Mouse (Mus musculus) forebrain, embryonic 15.5 days (tissue): ENCODE measurements around the gene Dock1. TPM values are rescaled to one million over a fixed set of nuclear protein-coding genes. Genes with fewer than 3 reads are reported as not detected.

Source experiments
- ATAC-seq: fragments of 200-750 bp; cut with Nextera tagmentation; replicated peaks from 2 replicates; pipeline ENCODE4 v1.8.0; 2017; ENCODE audit warnings: mild to moderate bottlenecking, moderate TSS enrichment, moderate library complexity
- H3K27ac ChIP-seq: fragments of 300-500 bp; sonication (generic); replicated peaks from 2 replicates; pipeline ENCODE4 v1.5.1; 2015; ENCODE audit warnings: mild to moderate bottlenecking, inconsistent platforms
- H3K27me3 ChIP-seq: fragments of 300-500 bp; sonication (generic); 2 replicates; pipeline ENCODE4 v1.6.1; 2015; ENCODE audit warnings: inconsistent platforms
- H3K36me3 ChIP-seq: fragments of 300-500 bp; sonication (generic); 2 replicates; pipeline ENCODE4 v1.6.1; 2015; ENCODE audit warnings: mild to moderate bottlenecking, inconsistent platforms
- H3K4me1 ChIP-seq: fragments of 300-500 bp; sonication (generic); 2 replicates; pipeline ENCODE4 v1.6.1; 2015; ENCODE audit warnings: inconsistent platforms
- H3K4me2 ChIP-seq: fragments of 300-500 bp; sonication (generic); replicated peaks from 2 replicates; pipeline ENCODE4 v1.6.1; 2015; ENCODE audit warnings: mild to moderate bottlenecking, inconsistent platforms
- H3K4me3 ChIP-seq: fragments of 300-500 bp; sonication (generic); 2 replicates; pipeline ENCODE4 v1.5.1; 2015; ENCODE audit warnings: mild to moderate bottlenecking, inconsistent platforms
- H3K9ac ChIP-seq: fragments of 300-500 bp; sonication (generic); replicated peaks from 2 replicates; pipeline ENCODE4 v1.6.1; 2015; ENCODE audit warnings: mild to moderate bottlenecking, inconsistent platforms
- H3K9me3 ChIP-seq: fragments of 300-500 bp; sonication (generic); 2 replicates; pipeline ENCODE4 v1.6.1; 2016; ENCODE audit warnings: inconsistent platforms
- WGBS: fragments of 180-500 bp; shearing (Covaris S2); methylation state at CpG from one replicate; pipeline ENCODE4 v1.1.7; 2015; ENCODE audit warnings: mixed read lengths; 5-methylcytosine and 5-hydroxymethylcytosine counted together
- polyA plus RNA-seq: library from polyadenylated mRNA; unstranded; fragments of >200 nt; fragmentation: Nextera tagmentation; extraction: Ambion mirVana; gene quantifications from 2 replicates; pipeline ENCODE4 v1.2.1, GENCODE M21; 2015

Gene Dock1
- polyA plus RNA-seq, 1 experiment from 2014 or later, result 7.7 TPM

DNA sequence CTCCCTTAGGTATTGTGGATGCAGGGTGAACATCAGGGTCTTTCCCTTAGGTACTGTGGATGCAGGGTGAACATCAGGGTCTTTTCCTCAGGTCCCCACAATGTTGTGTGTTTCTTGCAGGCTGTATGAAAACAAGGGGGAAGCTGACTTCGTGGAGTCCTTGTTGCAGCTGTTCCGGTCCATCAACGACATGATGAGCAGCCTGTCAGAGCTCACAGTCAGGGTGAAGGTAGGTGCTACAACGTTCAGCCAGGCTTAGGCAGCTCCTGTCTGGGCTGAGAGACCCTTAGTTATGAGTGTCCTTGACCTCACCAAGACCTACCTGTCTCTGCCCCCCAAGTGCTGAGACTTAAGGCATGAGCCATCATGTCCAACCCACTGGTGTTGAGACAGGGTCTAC lies 134.0 kb downstream of the Dock1 start:
- WGBS, result 87% methylated on average over 4 of the region's 4 CpGs
- no peak for ATAC-seq
- Histone ChIP-seq H3K4me3 (no peak overlapping the region), H3K36me3 (no peaks in the 10 kb centered on the region), H3K27me3 (no peaks in the 10 kb centered on the region), H3K9ac (no peak overlapping the region), H3K4me2 (no peak overlapping the region), H3K4me1 (peaks cover 32% of the 10 kb centered on the region), H3K9me3 (no peaks in the 10 kb centered on the region), H3K27ac (no peak overlapping the region)

GRCm38 (mm10) chr7:134806799-134807198 lies 136.3 kb downstream of the Dock1 start:
- ATAC-seq, result peak; percentile 77; the same call in 1 of the 2 replicates
- Histone ChIP-seq H3K4me2 (no peak overlapping the region), H3K36me3 (no peaks in the 10 kb centered on the region), H3K27ac (peak overlapping the region; percentile 45), H3K4me1 (peaks cover 25% of the 10 kb centered on the region), H3K9ac (no peak overlapping the region), H3K9me3 (no peaks in the 10 kb centered on the region), H3K27me3 (no peaks in the 10 kb centered on the region), H3K4me3 (no peak overlapping the region)
- 67% methylated on average over 6 of the region's 6 CpGs for WGBS

GRCm38 (mm10) chr7:134808406-134808805 lies 138.0 kb downstream of the Dock1 start:
- Histone ChIP-seq H3K9me3 (no peaks in the 10 kb centered on the region), H3K36me3 (no peaks in the 10 kb centered on the region), H3K27me3 (no peaks in the 10 kb centered on the region), H3K4me2 (no peak overlapping the region), H3K9ac (no peak overlapping the region), H3K4me3 (no peak overlapping the region), H3K27ac (no peak overlapping the region), H3K4me1 (peaks cover 25% of the 10 kb centered on the region)
- 95% methylated on average over 2 of the region's 2 CpGs for WGBS
- ATAC-seq, result no peak

- ATAC-seq, result no peak
- Histone ChIP-seq H3K9ac (no peak overlapping the region), H3K4me1 (peaks cover 25% of the 10 kb centered on the region), H3K9me3 (no peaks in the 10 kb centered on the region), H3K27me3 (no peaks in the 10 kb centered on the region), H3K4me3 (no peak overlapping the region), H3K4me2 (no peak overlapping the region), H3K27ac (no peak overlapping the region), H3K36me3 (no peaks in the 10 kb centered on the region)
- 87% methylated on average over 6 of the region's 6 CpGs for WGBS
Observed at GRCm38 (mm10) chr7:134809241-134809975, 139.0 kb downstream of the Dock1 start.

- Histone ChIP-seq H3K9ac (no peak overlapping the region), H3K4me2 (no peak overlapping the region), H3K27ac (no peak overlapping the region), H3K4me3 (no peak overlapping the region), H3K4me1 (peaks cover 12% of the 10 kb centered on the region), H3K9me3 (no peaks in the 10 kb centered on the region), H3K27me3 (no peaks in the 10 kb centered on the region), H3K36me3 (no peaks in the 10 kb centered on the region)
- WGBS, result 94% methylated on average over 5 of the region's 5 CpGs
- no peak for ATAC-seq
Observed at GRCm38 (mm10) chr7:134818471-134818870, 148.0 kb downstream of the Dock1 start.

DNA sequence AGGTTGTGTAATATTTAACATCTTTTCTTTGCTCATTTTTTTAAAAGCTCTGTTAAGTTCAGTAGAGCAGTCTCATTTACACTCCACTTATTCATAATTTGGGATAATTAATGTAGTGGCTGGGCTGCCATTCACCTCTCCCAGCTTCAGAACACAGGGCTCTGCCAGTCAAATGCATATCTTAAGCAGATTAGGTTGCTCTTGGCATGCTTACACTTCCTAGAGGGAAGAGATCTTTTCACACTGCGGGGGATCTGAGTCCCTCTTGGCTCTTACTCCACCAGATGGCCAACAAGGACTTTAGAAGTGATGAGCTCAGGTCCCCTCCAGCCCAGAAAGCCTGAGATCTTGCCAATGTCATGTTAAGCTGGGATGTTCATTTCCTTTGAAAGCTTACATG lies 150.8 kb downstream of the Dock1 start:
- Histone ChIP-seq H3K27me3 (no peaks in the 10 kb centered on the region), H3K9ac (no peak overlapping the region), H3K4me1 (peaks cover 19% of the 10 kb centered on the region), H3K9me3 (no peaks in the 10 kb centered on the region), H3K36me3 (no peaks in the 10 kb centered on the region), H3K4me3 (no peak overlapping the region), H3K27ac (0 out of 2 replicates have a peak overlapping the region, but pooled peaks have one; percentile 0), H3K4me2 (no peak overlapping the region)
- 2% methylated on average over 1 of the region's 1 CpGs for WGBS
- peak; percentile 81 for ATAC-seq

GRCm38 (mm10) chr7:134822006-134822405 lies 151.6 kb downstream of the Dock1 start:
- no peak overlapping the region for H3K4me2 ChIP-seq
- peaks cover 19% of the 10 kb centered on the region for H3K4me1 ChIP-seq
- H3K27ac ChIP-seq, result no peak overlapping the region
- H3K9ac ChIP-seq, result no peak overlapping the region
- no peaks in the 10 kb centered on the region for H3K9me3 ChIP-seq
- ATAC-seq, result no peak
- WGBS, result 83% methylated on average over 3 of the region's 3 CpGs
- no peaks in the 10 kb centered on the region for H3K36me3 ChIP-seq
- H3K4me3 ChIP-seq, result no peak overlapping the region
- H3K27me3 ChIP-seq, result no peaks in the 10 kb centered on the region

GRCm38 (mm10) chr7:134823891-134824290 lies 153.4 kb downstream of the Dock1 start:
- 36% methylated on average over 4 of the region's 4 CpGs for WGBS

GRCm38 (mm10) chr7:134840066-134840465 lies 169.6 kb downstream of the Dock1 start:
- Histone ChIP-seq H3K27me3 (no peaks in the 10 kb centered on the region), H3K4me1 (0 out of 2 replicates have a peak, but pooled peaks cover 4% of the 10 kb centered on the region), H3K36me3 (no peaks in the 10 kb centered on the region), H3K27ac (no peak overlapping the region), H3K9me3 (no peaks in the 10 kb centered on the region), H3K9ac (no peak overlapping the region), H3K4me3 (no peak overlapping the region), H3K4me2 (no peak overlapping the region)
- no peak for ATAC-seq
- 95% methylated on average over 2 of the region's 2 CpGs for WGBS

More at GRCm38 (mm10) chr7:134823891-134824290, 153.4 kb downstream of the Dock1 start:
- Histone ChIP-seq H3K9ac (no peak overlapping the region), H3K9me3 (no peaks in the 10 kb centered on the region), H3K27ac (no peak overlapping the region), H3K4me2 (no peak overlapping the region), H3K36me3 (no peaks in the 10 kb centered on the region), H3K4me3 (no peak overlapping the region), H3K27me3 (no peaks in the 10 kb centered on the region), H3K4me1 (peaks cover 19% of the 10 kb centered on the region)
- ATAC-seq, result no peak

DNA sequence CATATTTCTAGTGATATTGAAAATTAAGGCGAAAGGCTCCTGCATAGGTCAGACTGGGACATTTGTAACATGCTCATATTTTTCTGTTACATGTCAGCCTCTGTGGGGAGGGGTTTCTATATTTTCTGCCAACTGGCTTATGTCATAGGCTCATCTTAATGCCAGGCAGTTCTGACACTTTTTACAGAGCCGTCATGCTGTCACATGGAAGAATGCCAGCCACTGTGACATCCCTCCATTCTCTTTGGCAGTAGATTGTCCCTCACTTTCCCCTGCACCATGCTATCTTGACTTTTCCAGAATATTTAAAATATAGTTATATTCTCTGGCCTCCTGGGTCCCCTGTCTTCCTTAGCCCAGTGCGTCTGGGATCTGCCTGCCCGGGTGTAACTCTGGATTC lies 172.3 kb downstream of the Dock1 start:
- 0 out of 2 replicates have a peak, but pooled peaks have one; percentile 23 for ATAC-seq
- Histone ChIP-seq H3K9me3 (no peaks in the 10 kb centered on the region), H3K27ac (peak overlapping the region; percentile 22; the same call in 1 of the 2 replicates), H3K27me3 (no peaks in the 10 kb centered on the region), H3K4me3 (no peak overlapping the region), H3K4me1 (0 out of 2 replicates have a peak, but pooled peaks cover 4% of the 10 kb centered on the region), H3K9ac (no peak overlapping the region), H3K36me3 (no peaks in the 10 kb centered on the region), H3K4me2 (no peak overlapping the region)
- WGBS, result 77% methylated on average over 4 of the region's 4 CpGs

DNA sequence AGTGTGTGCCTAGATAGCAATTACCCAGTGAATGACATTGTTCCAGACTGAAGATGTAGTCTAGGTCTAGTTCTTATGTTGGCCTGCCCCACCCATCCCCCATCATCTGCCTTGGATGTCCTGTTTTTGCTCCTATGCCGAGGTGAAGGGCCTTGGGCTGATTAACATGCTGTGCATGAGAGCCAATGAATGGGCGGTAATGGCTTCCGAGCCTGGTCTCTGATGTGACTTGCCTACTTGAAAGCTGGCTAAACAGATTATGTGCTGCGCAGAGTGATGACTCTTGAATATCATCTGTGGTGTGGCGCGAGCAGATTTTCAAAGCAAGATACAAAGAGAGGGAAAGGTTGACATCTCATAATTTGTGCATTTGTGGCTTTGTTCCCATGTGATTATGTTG lies 191.5 kb downstream of the Dock1 start:
- Histone ChIP-seq H3K36me3 (no peaks in the 10 kb centered on the region), H3K27me3 (no peaks in the 10 kb centered on the region), H3K4me3 (no peak overlapping the region), H3K9me3 (no peaks in the 10 kb centered on the region), H3K27ac (no peak overlapping the region), H3K4me1 (peaks cover 3% of the 10 kb centered on the region; the same call in 1 of the 2 replicates), H3K9ac (no peak overlapping the region), H3K4me2 (no peak overlapping the region)
- no peak for ATAC-seq
- 65% methylated on average over 6 of the region's 6 CpGs for WGBS

DNA sequence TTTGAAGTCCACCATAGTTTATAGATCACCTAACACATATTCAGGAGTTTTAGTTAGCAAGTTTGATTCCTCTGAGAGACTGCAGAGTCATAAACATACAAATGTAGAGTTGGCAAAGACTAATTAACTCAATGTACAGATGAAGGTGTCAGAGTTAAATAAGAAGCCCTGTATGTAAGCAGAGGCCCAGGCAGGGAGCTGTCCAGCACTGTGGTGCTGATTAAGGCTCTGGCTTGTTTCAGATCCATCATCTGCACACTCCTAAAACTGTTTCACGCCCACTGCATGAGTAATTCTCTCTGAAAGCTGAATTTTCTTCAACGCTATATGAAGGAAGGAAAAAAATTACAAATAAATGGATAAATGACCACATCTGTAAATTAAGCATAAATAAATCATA lies 193.7 kb downstream of the Dock1 start:
- Histone ChIP-seq H3K27me3 (no peaks in the 10 kb centered on the region), H3K4me2 (no peak overlapping the region), H3K27ac (no peak overlapping the region), H3K4me1 (peaks cover 3% of the 10 kb centered on the region; the same call in 1 of the 2 replicates), H3K9me3 (no peaks in the 10 kb centered on the region), H3K9ac (no peak overlapping the region), H3K4me3 (no peak overlapping the region), H3K36me3 (no peaks in the 10 kb centered on the region)
- 86% methylated on average over 2 of the region's 2 CpGs for WGBS
- no peak for ATAC-seq

DNA sequence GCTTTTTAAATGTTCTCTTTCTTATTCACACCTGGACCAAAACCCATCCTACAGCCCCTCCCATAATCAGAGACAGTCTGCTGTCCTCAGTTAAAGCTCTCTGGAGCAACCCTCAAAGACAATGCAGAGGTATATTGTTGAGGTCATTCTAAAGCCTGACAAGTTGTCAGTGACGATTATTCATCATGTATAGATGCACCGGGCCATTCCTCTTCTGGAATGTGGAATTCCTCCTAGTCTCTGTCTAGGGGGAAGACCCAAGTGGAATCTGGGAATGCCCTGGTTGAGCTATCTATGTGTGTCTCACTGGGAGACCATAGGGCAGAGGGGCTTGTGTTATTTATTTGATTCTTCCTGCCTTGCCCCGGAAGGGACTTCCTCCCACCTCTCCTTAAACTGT lies 202.1 kb downstream of the Dock1 start:
- H3K27me3 ChIP-seq, result no peaks in the 10 kb centered on the region
- H3K9ac ChIP-seq, result no peak overlapping the region
- 88% methylated on average over 3 of the region's 3 CpGs for WGBS
- H3K36me3 ChIP-seq, result no peaks in the 10 kb centered on the region
- H3K9me3 ChIP-seq, result no peaks in the 10 kb centered on the region
- H3K4me1 ChIP-seq, result 0 out of 2 replicates have a peak, but pooled peaks cover 3% of the 10 kb centered on the region
- ATAC-seq, result no peak
- H3K4me3 ChIP-seq, result no peak overlapping the region
- no peak overlapping the region for H3K27ac ChIP-seq
- H3K4me2 ChIP-seq, result no peak overlapping the region
